Mouse (Mus musculus) frontal cortex, postnatal 10 days (tissue): ENCODE measurements at regions not wholly inside any gene's neighbourhood (a gene's known extent, or its start where the extent isn't known, plus 50 kb on each side); places are given as distances from the start of the nearest gene placed in this dataset.

ENCODE experiments used
- DNase-seq, 2 experiments: peaks; one replicate each; pipeline ENCODE4 v3.0.0; 2022; ENCODE audit warnings: low spot score in 2 of 2, mixed read lengths in 1 of 2

GRCm38 (mm10) chr1:186444701-186445131 lies 261.1 kb downstream of the Tgfb2 start:
- no peak for DNase-seq

- no peak for DNase-seq
Measured at GRCm38 (mm10) chr1:186442160-186442559, 263.6 kb downstream of the Tgfb2 start.

- DNase-seq = no peak
Measured at GRCm38 (mm10) chr1:186435336-186435972, 270.3 kb downstream of the Tgfb2 start.

- DNase-seq = no peak
Measured at GRCm38 (mm10) chr1:186434782-186435181, 271.0 kb downstream of the Tgfb2 start.

GRCm38 (mm10) chr1:186434007-186434406 lies 271.8 kb downstream of the Tgfb2 start:
- DNase-seq = no peak

GRCm38 (mm10) chr1:186433169-186433665 lies 272.6 kb downstream of the Tgfb2 start:
- DNase-seq = no peak

- DNase-seq = no peak
Measured at GRCm38 (mm10) chr1:186425421-186425820, 280.4 kb downstream of the Tgfb2 start.

- no peak for DNase-seq
Measured at GRCm38 (mm10) chr1:186424084-186424483, 281.7 kb downstream of the Tgfb2 start.

GRCm38 (mm10) chr1:186417101-186417500 lies 288.7 kb downstream of the Tgfb2 start:
- DNase-seq = no peak

GRCm38 (mm10) chr1:186415321-186415720 lies 290.5 kb downstream of the Tgfb2 start:
- no peak for DNase-seq

GRCm38 (mm10) chr1:186413886-186414245 lies 291.9 kb downstream of the Tgfb2 start:
- DNase-seq = no peak

- DNase-seq = no peak
Measured at GRCm38 (mm10) chr1:186413064-186413885, 292.5 kb downstream of the Tgfb2 start.

GRCm38 (mm10) chr1:186412296-186412695 lies 293.5 kb downstream of the Tgfb2 start:
- DNase-seq = no peak

GRCm38 (mm10) chr1:186408986-186409441 lies 291.9 kb upstream of the Lyplal1 start:
- DNase-seq = no peak

GRCm38 (mm10) chr1:186407656-186408055 lies 290.5 kb upstream of the Lyplal1 start:
- no peak for DNase-seq

- DNase-seq = no peak
Measured at GRCm38 (mm10) chr1:186405693-186406092, 288.6 kb upstream of the Lyplal1 start.

GRCm38 (mm10) chr1:186399762-186400161 lies 282.7 kb upstream of the Lyplal1 start:
- no peak for DNase-seq

- DNase-seq = peak in 1 of 2 experiments; percentile 13
Measured at GRCm38 (mm10) chr1:186393005-186393404, 275.9 kb upstream of the Lyplal1 start.

- DNase-seq = no peak
Measured at GRCm38 (mm10) chr1:186384440-186384839, 267.3 kb upstream of the Lyplal1 start.

GRCm38 (mm10) chr1:186383453-186383852 lies 266.3 kb upstream of the Lyplal1 start:
- DNase-seq = no peak

GRCm38 (mm10) chr1:186383006-186383405 lies 265.9 kb upstream of the Lyplal1 start:
- DNase-seq = no peak

GRCm38 (mm10) chr1:186379938-186380847 lies 263.1 kb upstream of the Lyplal1 start:
- DNase-seq = no peak
